Mouse (Mus musculus): ENCODE data around the gene Sncg.
A peak's percentile ranks its signal among the peaks of the same experiment; 100 is the strongest.
"Not testable (repeated sequence)": the region's sequence is repeated elsewhere in the genome, so short reads cannot be mapped to it uniquely, and the experiment has no call there.

The Sncg gene

DNA sequence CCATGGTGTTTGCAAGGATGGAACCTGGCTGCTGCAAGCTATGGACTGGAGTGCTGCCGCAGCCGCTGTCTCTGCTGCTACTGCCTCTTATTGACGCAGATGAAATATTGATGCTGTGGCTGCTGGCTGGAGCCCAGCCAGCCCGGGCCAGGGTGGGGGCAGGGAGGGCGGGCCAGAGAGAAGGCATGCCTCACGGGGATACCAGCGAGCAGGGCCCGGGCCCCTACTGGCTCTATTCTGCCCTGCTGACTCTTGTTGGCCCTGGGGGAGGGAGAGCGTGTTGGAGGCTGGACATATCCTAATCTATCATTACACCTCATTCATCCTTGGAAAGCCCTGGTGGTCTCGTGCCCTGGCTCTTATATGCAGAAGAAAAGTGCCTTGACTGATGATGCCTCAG is at the start of gene Sncg:
Gene Sncg, minus strand, starts transcription at position 213 of the 400 bp plus-strand sequence.
- DNase-seq (ENCODE audit: low spot score in 2 of 2) = no peak

DNA sequence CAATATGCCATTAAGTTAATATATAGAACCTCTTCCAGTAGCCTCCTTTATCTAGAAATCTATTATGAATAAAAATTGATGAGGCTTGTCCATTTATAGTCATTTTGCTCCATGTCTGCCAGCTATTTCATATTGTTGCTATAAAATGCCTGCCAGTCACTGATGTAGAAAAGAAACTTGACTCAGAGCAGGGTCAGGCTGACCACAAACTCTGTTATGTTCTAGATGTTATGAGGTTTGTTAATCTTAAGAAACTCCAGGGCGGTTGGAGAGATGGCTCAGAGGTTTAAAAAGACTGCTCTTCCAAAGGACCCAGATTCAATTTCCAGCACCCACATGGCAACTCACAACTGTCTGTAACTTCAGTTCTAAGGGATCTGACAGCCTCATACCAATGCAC is 46.5 kb upstream of the Sncg start:
- no peak for DNase-seq (ENCODE audit: low spot score in 2 of 2)

DNA sequence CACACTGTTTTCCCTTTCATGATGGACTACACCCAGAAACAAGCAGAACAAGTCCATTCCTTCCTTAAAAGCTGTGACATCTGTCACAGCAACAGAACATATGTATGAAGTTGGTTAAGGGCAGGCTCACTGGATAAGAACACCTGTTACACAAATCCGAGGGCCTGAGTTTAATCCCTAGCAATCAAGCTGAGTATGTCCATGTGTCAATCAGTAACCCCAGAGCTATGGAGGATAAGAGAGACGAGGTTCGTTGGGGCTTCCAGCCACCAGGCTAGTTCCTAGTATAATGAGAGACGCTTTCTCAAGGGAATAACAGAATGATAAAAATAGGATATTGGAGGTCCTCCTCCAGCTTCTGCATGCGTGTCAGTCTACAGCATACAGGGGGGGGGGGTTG is 42.9 kb upstream of the Sncg start:
- DNase-seq (ENCODE audit: low spot score in 2 of 2) = no peak

DNA sequence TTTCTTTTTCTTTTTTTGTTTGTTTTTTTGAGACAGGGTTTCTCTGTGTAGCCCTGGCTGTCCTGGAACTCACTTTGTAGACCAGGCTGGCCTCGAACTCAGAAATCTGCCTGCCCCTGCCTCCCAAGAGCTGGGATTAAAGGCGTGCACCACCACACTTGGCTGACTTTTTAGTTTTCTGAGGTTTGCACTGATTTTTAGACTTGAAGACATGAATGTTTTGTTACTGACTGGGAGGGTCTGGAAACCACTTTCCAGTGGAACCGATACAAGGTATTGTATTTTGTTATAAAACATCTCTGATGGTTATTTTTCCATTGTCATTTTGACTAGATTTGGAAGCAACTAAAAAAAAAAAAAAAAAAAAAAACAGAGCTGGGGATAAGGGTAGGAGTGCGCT is 42.4 kb upstream of the Sncg start:
- DNase-seq (ENCODE audit: low spot score in 2 of 2) = not testable (repeated sequence)

DNA sequence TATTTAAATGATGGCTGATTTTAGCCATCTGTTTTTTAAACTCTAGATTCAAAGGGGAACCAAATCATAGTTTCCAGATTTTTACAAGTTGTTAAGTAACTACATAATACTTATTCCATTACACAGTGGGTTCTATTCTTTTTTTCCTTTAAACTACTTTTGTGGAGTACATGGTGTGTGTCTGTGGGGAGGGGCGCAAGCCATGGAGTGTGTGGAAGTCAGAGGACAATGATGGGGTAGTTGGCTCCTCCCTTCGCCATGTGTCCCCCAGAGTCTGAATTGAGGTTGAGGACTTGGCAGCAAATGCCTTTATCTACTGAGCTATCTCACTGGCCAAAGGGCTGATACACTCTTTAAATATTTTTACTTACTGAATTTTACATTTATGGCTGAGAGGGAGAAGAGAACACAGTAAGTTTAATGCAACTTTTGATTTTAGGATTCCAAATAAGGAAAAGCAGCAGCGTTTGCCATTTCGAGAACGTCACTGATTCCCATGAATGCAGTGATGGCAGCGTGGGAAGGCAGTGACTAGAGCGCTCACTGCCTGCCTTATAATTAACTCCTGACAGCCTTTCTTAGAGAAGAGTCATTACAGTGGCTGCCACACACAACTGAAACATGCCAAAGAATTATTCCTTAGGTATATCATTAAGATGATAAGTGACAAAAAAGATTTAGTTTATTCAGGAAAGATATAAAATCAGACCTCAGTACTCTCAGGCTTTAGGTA is 37.7 kb upstream of the Sncg start:
- no peak for DNase-seq (ENCODE audit: low spot score in 2 of 2)

DNA sequence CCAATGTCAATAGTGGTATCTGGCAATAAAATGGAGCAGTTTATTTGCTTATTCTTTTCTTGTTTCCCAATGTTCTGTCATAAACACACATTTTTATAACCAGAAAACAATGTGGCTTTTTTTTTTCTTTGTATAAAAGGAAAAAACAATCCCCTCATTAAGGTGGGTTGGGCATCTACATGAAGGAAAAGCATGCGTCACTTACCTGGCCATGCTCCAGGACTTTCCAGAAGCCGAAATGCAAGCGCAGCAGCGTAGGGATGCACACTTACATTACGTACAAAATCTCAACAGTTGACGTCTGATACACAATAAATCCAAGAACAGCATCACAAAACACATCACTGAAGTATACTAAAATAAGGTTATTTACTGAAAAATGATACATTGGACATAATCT is 36.1 kb upstream of the Sncg start:
- DNase-seq (ENCODE audit: low spot score in 2 of 2) = no peak

DNA sequence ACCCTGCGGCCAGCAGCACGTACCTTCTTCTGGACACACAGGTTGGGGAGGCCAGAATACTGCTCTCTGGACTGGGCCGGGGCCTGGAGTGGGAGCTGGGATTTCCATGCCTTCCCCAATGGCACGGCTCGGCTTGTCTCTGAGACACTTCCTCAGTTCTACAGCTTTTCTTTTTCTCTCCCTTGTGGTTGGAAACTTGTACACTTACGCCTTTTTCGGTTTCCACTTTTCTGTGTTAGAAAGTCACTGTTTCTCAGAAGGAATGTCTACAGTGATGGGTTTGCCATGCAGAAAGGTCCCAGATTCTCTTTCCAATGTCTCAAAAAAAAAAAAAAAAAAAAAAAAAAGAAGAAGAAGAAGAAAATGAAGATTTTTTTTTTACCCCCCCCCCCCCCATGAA is 28.8 kb upstream of the Sncg start:
- no peak for DNase-seq (ENCODE audit: low spot score in 2 of 2)

DNA sequence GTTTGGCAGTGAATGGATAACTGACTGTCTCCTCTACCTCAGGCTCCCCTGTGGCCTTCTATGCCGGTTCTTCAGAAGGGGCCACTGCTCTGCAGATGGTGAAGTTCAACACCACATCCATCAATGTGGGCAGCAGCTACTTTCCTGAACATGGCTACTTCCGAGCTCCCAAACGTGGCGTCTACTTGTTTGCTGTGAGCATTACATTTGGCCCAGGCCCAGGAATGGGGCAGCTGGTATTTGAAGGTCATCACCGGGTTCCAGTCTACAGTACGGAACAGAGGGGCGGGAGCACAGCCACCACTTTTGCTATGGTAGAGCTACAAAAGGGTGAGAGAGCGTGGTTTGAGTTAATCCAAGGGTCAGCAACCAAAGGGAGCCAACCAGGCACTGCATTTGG is 28.3 kb upstream of the Sncg start:
- no peak for DNase-seq (ENCODE audit: low spot score in 2 of 2)

DNA sequence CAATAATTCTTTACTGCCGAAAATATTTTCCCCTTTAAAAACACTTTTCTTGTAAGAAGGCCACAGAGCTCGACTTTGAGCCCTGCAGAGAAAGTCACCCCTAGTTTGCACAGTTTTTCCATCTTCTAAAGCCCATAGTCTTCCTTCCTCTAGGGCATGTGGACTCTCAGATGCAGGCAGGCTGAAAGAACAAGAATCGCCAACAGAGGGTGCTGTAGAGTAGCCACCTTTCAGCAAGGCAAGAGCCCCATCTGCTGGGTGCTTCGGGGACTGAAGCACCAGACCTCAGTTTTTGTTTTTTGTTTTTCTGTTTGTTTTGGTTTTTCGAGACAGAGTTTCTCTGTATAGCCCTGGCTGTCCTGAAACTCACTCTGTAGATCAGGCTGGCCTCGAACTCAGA is 26.5 kb upstream of the Sncg start:
- peak; percentile 30 to 81 for DNase-seq (ENCODE audit: low spot score in 2 of 2)

DNA sequence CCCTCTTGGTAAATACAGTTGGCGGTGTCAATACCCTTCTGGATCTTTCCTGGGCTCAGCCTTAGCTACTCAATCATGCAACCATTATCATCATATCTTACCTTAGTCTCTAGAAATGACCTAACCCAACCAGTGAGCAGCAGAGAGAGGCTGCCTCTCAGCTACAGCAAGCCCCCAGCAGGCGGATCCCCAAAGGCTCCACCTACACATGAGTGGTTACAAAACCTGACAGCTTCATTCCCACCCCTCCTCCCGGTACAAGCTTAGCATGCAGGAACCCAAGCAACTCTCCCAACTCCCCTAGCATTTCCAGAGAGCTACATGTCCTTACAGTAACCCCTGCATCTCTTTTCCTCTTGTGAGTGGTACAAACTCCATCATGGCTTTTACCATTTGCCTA is 25.4 kb upstream of the Sncg start:
- no peak for DNase-seq (ENCODE audit: low spot score in 2 of 2)

DNA sequence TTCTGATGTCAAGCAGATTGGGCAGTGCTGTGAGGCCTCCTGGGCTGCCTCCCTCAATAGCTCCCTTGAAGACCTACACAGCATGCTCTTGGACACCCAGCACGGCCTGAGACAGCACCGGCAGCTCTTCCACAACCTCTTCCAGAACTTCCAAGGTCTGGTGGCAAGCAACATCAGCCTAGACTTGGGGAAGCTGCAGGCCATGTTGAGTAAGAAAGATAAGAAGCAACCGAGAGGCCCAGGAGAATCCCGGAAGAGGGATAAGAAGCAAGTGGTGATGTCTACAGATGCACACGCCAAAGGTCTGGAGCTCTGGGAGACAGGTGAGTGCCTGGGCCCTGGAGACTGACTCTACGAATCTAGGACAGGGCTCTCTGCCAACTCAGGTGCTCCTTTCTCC is 24.7 kb upstream of the Sncg start:
- no peak for DNase-seq (ENCODE audit: low spot score in 2 of 2)

DNA sequence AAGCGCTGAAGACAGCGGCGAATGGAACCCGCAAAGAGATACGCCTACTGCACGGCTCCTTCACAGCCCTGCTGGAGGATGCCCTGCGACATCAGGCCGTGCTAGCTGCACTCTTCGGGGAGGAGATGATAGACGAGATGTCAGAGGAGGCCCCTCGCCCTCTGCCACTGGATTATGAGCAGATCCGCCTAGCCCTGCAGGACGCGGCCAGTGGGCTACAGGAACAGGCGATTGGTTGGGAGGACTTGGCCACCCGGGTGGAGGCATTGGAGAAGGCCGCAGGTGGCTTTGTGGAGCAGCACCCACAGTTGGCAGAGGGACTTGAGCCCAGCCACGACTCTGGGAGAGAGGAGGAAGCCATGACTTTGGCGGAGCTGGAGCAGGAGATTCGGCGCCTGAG is 24.3 kb upstream of the Sncg start:
- DNase-seq (ENCODE audit: low spot score in 2 of 2) = no peak

DNA sequence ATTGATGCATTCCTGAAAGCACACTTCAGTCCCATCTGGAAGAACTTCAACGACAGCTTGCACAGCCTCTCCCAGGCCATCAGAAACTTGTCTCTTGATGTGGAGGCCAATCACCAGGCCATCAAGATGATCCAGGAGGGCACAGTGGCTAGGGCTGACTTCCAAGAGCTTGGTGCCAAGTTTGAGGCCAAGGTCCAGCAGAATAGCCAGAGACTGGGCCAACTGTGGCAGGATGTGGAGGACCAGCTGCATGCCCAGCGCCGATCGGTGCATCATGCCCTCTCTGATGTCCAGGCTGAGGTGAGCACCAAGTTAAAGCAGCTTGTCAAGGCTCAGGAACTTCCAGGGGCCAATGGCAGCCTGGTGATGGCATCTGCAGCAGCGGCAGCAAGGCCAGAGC is 23.3 kb upstream of the Sncg start:
- DNase-seq (ENCODE audit: low spot score in 2 of 2) = no peak

DNA sequence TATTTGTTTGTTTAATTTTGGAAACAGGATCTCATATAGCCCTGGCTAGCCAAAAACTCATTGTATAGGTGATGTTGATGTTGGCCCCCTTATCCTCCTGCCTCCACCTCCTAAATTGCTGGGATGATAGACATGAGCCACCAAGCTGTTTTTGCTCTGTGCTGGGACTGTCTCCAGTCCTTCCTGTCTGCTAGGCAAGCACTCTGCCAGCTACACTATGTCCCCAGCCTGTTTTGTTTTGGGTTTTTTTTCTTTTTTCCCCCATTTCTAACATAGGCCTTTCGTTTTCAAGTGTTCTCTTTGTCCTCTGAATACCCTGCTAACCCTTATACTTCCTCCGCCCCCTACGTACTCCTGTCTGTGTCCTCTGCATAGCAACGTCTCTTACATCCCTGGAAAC is 18.7 kb upstream of the Sncg start:
- DNase-seq (ENCODE audit: low spot score in 2 of 2) = no peak

DNA sequence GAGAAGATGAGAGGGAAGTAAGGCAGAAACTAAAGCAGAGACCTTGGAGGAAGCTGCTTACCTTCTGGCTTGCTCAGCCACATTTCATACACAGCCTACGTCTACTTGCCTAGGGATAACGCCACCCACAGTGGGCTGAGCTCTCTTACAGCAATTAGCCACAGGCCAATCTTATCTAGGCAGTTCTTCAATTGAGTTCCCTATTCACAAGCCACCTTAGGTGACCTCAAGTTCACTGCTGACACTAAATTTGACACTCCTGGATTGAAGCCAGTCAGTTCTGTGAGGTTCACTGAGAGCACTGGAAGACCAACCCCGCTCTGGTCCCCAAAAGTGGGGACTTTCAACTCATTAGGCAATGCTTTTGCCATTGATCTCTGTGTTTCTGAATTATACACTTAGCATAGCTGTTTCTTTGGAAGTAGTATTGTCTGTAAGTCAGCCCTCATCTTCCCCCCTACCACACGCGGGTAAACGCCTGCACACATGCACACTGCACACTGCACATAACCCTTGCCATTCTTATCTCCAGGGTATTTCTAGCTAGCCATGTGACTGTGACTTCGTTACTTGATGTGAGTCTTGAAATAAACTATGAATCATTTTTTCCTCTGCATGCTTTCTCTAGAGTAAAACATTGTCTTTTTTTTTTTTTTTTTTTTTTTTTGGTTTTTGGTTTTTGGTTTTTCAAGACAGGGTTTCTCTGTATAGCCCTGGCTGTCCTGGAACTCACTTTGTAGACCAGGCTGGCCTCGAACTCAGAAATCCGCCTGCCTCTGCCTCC is 8.5 kb upstream of the Sncg start:
- DNase-seq (ENCODE audit: low spot score in 2 of 2) = no peak

DNA sequence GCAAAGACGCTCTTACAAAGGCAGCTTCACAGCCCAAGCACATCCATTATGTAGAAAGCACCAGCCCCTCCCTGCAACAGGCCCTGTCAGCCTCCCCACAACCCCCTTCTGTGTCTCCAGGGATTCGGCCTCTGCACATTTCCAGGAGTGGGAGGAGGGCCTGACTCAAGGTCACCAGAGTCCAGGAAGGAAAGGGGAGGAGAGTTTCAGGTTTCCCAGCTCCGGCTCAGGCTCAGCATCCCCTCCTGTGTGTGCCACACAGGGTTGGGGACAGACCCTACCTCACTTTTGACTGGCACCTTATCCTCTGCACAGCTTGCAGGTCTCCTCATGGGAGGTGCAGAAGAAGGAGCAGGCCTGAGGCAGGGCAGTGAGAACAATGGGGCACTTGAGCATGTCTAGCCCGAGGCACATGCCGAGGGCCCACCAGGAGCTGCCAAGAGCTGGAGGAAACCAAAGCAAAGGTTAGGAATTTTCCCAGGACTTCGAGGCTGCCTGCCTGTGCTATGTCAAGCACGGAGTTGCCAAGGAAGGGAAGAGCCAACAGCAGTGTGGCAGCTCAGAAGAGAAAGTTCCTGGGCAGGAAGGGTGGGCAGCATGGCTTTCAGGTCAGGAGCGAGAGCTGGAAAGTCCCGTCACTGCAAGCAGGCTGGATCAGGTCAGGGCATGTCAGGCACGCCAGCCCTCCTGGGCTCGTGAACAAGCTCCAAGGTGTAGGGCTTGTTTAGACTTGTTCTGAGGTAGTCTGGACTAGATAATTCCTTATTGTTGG is 4.2 kb upstream of the Sncg start:
- no peak for DNase-seq (ENCODE audit: low spot score in 2 of 2)

DNA sequence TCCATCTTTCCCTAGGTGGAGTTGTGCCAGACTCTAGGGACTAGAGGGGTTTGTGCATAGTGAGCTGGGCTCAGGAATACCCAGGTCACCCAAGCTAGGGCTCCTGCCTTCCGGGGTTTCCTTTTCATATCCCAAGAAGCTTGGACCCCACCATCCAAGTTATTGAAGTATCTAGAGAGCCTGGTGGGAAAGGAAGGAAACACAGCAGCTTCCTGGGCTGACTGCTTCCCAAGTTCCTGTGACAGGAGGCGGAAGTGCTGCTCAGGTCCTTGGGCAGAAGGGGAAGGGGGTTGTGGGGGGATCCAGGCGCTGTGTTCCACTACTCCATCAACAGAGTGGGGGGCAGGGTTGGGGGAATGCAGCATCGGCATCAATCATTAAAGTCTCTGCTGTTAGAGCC is 2.5 kb upstream of the Sncg start:
- no peak for DNase-seq (ENCODE audit: low spot score in 2 of 2)

DNA sequence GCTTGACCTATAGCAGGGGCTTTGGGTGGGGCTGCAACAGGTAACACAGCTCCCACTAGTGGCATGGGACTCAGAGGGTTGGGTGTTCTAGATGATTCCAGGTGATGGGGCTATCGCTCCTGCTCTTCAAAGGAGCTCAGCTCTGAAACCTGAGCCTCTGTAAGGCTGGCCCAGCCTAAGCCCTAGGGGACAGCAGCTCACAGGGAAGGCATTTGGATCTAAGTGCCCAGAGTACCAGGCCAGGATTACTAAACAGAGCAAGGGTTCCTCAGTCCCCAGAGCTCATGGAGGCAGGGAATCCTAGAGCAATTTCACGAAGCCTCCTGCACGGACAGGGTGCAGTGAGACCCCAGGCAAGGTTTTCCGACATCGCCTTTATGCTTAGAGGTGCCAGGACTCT is 1.4 kb upstream of the Sncg start:
- DNase-seq (ENCODE audit: low spot score in 2 of 2) = no peak

DNA sequence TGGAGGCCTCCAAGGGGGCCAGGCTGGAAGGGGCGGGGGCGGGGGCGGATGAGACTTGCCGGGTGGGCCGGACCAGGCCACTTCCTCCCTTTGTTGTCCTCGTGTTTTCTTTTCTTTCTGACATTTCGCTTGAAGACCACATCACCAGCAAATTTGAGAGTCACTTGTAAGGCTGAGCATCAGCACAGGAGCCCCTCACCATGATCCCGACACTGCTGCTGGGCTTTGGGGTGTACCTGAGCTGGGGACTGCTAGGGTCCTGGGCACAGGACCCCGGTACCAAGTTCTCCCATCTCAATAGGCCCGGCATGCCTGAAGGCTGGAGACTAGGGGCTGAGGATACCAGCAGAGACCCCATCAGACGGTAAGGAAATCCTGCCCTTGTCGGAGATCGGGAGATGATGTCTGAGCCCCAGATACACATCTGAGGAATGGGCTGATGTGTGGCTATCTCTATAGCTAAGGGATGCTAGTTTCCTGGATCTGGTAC is 871 bp upstream of the Sncg start, which contains the start of gene Mmrn2:
Gene Mmrn2, plus strand, starts transcription at position 51 of the 490 bp plus-strand sequence.
- no peak for DNase-seq (ENCODE audit: low spot score in 2 of 2)

DNA sequence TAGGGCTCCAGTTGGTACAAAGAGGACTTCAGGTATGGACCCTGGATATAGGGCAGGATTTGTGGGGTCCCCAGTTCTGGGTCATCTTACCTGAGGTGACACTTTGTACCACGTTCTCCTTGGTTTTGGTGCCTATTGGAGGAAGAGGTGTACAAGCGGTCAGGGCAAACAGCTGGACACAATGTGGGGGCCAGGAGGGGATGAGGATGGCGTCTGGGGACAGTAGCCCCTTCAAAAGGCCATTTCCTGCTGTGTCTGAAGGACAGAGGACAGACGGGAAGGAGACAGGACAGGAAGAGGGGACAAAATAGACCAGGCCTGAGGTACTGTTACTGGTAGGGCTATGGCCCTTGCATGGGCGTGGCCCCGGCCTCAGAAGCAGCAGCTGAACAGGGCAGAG is 1.0 kb downstream of the Sncg start:
- DNase-seq (ENCODE audit: low spot score in 2 of 2) = no peak

DNA sequence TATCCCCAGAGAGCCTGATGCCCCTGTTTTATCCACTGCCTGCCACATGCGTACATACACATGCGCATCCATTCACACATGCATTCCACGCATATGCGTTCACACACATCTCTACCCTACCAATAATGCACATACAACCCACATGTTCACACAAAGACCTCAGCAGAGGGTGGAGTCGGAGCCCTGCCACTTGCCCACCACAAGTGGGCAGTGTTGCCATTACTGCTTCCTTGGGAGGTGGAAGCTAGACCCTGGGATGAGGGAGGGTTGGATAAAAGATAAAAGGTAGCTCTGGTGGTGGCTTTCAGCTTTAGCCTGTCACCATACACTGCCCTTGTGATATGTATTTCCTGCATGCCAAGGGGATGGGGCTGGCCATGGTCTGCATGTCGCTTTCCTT is 1.9 kb downstream of the Sncg start:
- DNase-seq (ENCODE audit: low spot score in 2 of 2) = peak in 1 of 2 experiments; percentile 26

DNA sequence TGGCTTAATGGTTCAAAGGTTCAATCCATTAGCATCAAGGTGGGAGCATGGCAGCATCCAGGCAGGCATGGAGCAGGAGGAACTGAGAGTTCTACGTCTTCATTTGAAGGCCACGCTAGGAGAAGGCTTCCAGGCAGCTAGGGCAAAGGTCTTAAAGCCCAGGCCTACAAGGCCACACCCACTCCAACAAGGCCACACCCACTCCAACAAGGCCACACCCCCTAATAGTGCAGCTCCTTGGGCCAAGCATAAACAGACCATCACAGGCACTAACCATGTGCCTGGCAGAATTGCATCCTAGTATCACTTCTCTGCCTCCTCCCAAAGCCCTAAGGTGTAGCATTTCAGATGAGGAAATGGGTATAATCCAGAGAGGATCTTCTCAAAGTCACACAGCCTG is 2.8 kb downstream of the Sncg start:
- no peak for DNase-seq (ENCODE audit: low spot score in 2 of 2)

DNA sequence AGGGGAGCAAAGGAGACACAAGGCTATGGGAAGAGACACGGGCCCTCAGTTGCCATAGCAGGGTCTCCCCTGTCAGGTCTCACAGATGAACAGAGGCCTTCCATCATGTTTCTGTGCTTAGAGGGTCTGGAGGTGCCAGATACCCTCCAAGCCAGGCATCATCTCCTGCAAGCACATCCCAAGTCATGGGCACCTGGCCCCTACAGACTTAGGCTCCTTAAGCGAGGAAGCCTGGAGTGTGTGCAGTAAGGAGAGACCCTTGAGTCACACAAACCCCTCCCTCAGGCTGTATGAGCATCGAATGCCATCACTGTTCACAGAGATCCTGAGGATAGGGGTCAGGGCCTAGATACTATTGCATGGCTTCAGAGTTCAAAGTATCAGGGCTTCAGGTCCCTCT is 3.7 kb downstream of the Sncg start:
- no peak for DNase-seq (ENCODE audit: low spot score in 2 of 2)

Data from thymus, postnatal 10 days (tissue).